Mouse (Mus musculus) cerebellum, adult 11-12 months (tissue): Measurements from ENCODE around the gene Tex52.
A peak's percentile ranks its signal among the peaks of the same experiment; 100 is the strongest.

Source experiments
- DNase-seq: peaks from one replicate; pipeline ENCODE4 v3.0.0; 2022

Tex52 gene

GRCm38 (mm10) chr6:128432356-128432915, 57.2 kb downstream of the Tex52 start:
- peak; percentile 83 for DNase-seq

GRCm38 (mm10) chr6:128433566-128433965, 58.3 kb downstream of the Tex52 start:
- peak; percentile 81 for DNase-seq
